Mouse (Mus musculus) ES-Bruce4 (cell line): ENCODE data around the gene Polg.

Experiments used
- CTCF ChIP-seq: IDR thresholded peaks from one replicate; pipeline ENCODE4 v1.8.1; 2011; ENCODE audit warnings: low read depth, low read length
- EP300 ChIP-seq: IDR thresholded peaks from 2 replicates; pipeline ENCODE4 v1.6.1; 2011; ENCODE audit warnings: low read depth, low read length; ENCODE audit not compliant: insufficient read depth
- POLR2A ChIP-seq: IDR thresholded peaks from one replicate; pipeline ENCODE4 v1.8.1; 2011; ENCODE audit warnings: low read length; ENCODE audit not compliant: insufficient read depth

DNA sequence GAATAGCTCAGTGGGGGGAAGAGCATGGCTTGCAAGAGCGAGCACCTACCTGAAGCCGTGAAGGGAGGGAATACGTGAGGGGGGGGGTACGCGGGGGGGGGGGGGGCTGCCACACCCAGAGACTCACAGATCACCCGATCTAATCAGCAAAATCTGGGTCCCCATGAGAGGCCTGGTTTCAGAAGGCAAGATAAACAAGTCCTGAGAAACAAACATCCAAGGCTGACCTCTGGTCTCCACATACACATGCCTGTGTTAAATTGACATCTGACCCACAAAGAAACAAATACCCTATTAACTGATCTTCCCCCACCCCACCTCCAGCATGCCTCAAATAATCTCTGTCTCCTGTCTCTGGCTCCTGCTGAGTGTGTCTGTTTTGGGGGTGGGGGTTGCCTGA lies 1.8 kb upstream of the Polg start:
- no peak for TF ChIP-seq CTCF
- no peak for TF ChIP-seq EP300
- TF ChIP-seq POLR2A: no peak
